Mouse (Mus musculus): ENCODE results near the gene Stau1.
"Not testable (repeated sequence)": the region's sequence is repeated elsewhere in the genome, so short reads cannot be mapped to it uniquely, and the experiment has no call there.

Stau1 gene

GRCm38 (mm10) chr2:166995796-166996532, at the start of gene Stau1:
Gene Stau1, minus strand, starts transcription at chr2:166996299.
- peak; percentile 96 for DNase-seq (ENCODE audit: low spot score)

GRCm38 (mm10) chr2:167043400-167044121, 47.5 kb upstream of the Stau1 start:
- no peak for DNase-seq (ENCODE audit: low spot score)

DNA sequence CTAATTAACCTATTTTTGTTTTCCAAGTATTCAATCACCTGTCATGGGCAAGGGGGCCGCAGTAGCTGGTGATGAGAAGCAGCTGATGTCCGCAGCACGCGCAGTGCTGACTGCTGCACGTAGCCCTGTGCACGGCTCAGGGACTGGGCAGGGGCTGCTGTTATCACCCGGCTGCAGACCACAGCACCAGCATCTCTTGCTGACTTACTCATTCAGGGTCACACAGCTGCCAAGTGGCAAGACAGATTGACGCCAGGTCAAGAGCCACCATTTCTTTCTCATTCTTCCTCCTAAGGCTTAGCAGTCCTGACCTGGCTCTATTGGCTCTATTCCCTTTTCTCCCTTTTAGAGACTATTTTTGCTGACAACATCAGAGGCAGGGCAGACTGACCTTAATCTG, 43.3 kb upstream of the Stau1 start:
- no peak for DNase-seq (ENCODE audit: low spot score)

GRCm38 (mm10) chr2:167038716-167039115, 42.6 kb upstream of the Stau1 start:
- DNase-seq (ENCODE audit: low spot score) = no peak

DNA sequence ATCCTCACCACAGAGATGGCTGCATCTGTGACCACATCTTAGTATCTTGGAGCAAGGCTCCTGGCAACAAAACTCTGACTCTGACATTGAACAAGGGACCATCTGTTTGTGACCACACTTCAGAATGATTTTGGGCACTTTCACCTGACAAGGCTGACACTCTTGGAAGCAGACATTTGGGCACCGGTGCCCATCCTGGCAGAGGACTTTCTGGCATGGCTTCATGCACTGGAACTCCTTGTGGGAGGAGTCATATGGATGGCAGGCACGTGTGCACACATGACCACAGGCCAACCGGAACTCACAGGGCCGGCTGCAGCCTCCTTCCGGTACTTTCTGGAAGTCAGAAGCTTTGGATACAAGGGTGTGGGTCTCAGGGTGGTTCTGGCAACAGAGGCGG, 42.2 kb upstream of the Stau1 start:
- DNase-seq (ENCODE audit: low spot score) = no peak

DNA sequence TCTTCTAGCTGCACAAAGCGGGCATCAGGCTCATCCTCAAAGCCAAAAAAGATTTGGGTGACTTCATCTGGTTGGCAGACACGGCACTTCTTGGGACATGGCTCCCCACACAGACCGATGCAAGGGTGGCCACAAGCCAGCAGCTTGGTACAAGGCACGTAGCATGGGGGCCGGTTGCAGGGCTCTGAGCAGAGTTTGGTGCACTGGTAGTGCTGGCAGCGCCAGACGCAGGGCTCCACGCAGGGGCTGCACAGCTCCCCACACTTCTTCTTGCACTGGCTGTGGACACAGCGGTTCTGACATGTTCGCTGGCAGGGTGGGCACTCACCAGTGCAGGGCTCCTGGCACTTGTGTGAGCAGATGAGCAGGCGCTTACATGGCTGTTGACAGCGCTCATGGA, 41.6 kb upstream of the Stau1 start:
- DNase-seq (ENCODE audit: low spot score) = no peak

GRCm38 (mm10) chr2:167030507-167030906, 34.4 kb upstream of the Stau1 start:
- no peak for DNase-seq (ENCODE audit: low spot score)

DNA sequence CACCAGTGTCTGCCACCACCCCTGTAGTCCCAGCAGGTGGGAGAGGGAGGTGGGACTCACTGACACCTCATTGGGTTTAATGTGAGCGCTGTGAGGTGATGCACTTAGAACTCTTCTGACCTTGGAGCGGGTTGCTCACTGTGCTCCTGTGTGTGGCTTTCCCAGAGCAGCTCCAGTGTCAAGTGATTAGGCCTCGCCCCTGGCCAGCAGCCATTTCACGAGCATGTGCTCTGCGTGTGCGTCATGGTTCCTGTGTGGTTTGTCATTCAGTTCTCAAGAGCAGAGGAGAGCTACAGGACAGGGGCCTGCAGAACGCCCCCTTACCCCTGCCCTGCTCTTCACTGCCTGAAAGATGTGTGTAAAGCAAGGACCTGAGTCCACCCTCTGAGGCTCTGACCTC, 32.5 kb upstream of the Stau1 start:
- peak; percentile 35 for DNase-seq (ENCODE audit: low spot score)

GRCm38 (mm10) chr2:167019396-167019795, 23.3 kb upstream of the Stau1 start:
- DNase-seq (ENCODE audit: low spot score) = no peak

DNA sequence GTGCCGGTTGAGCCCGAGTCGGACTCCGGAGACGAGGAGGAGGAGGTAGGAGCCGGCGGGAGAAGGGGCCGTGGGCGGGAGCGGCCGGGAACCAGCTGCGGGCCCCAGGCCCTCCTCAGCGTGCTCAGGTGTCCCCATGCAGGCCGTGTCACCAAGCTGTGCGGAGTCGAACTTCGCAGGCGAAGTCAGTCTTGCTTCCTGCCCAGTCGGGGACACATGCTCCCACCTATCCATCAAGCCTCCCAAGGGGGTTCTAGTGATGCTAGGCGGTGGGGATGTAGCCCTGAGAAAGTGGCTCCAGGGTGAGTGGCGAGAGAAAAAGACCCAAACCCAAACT, 19.3 kb upstream of the Stau1 start:
- DNase-seq (ENCODE audit: low spot score) = no peak

- DNase-seq (ENCODE audit: low spot score) = peak; percentile 96
Measured at GRCm38 (mm10) chr2:167014702-167015381, 18.7 kb upstream of the Stau1 start, which contains the start of gene Ddx27. Gene Ddx27, plus strand, starts transcription at chr2:167015193.

DNA sequence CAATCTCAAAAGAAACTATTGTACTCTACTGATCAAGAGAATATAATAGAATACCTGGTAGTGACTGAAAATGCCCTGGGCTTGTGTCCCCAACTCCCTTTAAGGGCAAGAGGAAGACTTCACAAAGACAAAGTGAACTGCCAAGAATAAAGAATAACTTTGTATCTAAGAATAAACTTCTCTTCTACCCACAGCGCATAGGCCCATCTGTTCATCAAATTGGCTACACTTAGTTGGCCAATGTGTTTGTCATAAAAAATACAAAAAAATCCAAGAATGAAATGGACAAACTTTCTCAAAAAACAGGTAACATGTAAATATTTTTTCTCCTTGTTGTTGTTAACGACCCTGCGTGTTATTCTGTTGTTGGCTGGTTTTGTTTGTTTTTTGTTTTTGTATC, 14.4 kb upstream of the Stau1 start:
- no peak for DNase-seq (ENCODE audit: low spot score)

GRCm38 (mm10) chr2:167009483-167009882, 13.4 kb upstream of the Stau1 start:
- no peak for DNase-seq (ENCODE audit: low spot score)

DNA sequence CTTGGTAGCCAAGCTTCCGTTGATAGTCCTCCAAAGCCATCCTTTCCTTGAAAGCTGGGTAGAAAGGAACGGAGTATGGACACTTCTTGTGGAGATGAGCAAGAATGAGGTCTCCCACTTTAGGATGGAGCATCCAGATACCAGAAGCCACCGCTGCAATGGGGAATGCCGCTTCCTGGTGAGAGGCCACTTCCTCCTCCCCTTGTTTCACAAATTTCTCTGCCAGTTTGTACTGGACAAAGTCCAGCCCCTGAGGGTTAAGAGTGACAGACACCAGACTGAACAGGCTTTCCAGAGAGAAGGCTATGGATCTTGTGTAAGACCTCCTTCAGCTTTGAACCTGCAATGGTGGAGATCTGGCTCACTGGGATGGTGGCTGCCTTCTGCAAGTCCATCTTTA, 11.5 kb upstream of the Stau1 start:
- not testable (repeated sequence) for DNase-seq (ENCODE audit: low spot score)

GRCm38 (mm10) chr2:167007001-167007491, 10.9 kb upstream of the Stau1 start:
- DNase-seq (ENCODE audit: low spot score) = no peak

DNA sequence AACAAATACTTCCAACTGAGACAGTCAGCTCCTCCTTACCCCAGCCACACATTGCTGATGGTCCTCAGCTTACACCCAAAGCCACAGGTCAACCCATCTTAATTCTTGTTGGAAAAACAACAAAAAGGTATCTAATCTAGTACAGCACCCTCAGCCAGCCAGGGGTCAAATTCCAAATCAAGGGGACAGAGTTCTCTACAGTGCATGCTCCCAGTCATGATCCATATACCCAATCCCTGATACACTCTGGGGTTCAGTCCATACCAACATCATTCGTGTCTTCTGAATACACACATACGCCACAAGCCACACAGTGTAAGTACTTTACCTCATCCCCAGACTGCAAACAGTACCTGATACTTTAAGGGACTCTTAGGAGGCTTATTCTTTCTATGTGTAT, 10.3 kb upstream of the Stau1 start:
- DNase-seq (ENCODE audit: low spot score) = no peak

- peak; percentile 68 for DNase-seq (ENCODE audit: low spot score)
Measured at GRCm38 (mm10) chr2:167004099-167004854, 8.2 kb upstream of the Stau1 start.

DNA sequence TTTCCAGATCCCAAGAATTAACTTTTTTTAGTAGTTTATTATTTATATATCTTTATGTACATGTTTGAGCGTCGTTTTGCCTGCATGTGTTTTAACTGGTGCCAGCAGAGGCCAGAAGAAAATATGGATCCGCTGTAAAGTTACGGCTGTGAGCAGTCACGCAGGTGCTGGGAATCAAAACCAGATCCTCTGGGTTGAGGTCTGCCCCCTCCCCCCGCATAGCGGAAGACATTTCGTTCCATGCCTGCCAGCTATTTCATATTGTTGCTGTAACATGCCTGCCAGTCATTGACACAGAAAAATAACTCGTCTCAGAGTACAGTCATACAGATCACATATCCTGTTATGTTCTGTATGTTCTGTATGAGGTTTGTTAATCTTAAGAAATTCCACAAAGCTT, 5.4 kb upstream of the Stau1 start:
- no peak for DNase-seq (ENCODE audit: low spot score)

DNA sequence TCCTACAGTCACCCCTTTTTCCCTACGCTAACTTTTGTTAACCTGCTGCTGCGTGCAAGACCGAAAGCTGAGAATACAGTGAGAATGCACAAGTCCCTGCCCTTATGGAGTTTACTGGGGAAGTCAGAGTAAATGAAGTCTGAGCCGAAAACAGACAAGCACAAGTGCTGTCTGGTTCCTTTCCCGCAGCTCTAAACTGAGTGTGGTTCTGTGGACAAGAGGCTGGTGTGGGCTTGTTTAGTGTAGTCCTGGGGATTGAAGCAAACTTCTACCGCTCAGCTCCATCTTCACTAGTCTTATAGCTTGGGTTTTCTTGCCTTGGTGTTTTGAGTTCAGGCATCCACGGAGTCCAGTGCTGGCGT, 415 bp upstream of the Stau1 start:
- DNase-seq (ENCODE audit: low spot score) = no peak

DNA sequence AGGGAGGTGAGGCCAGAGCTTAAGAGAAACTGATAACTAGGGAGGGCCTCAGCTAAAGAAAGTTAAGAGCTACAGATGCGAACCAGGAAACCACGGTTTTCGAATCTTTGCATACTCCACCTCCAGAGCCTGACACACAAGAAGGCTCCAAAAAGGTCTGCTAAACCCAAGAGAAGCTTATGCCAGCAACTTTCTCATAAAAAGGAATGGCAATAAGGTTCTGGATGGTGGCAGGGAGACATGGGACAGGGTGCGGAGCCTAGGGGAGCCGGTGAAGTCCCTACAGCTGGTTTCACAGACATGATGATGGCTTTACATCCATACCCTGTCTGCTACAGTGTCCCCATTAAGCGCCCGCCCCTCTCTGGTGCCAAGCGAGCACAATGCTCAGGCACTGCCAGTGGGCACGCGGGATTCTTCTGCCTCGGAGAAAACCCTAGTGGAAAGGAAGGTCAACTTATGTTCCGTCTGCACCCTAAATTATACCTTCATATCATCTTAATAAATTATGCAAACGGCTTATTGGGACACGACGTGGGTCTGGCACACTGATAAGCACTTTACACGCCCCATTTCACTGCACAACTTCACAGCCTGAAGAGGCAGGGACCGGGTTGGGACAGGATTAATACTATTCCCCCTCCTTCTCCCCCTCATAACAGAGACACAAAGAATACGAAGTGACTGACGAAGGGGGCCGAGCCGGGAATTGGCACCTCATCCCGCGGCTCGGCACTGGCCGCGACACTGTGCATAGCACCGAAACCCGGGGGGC, 891 bp downstream of the Stau1 start:
- no peak for DNase-seq (ENCODE audit: low spot score)

- no peak for DNase-seq (ENCODE audit: low spot score)
Measured at GRCm38 (mm10) chr2:166991945-166992344, 4.2 kb downstream of the Stau1 start.

- no peak for DNase-seq (ENCODE audit: low spot score)
Measured at GRCm38 (mm10) chr2:166990861-166991260, 5.2 kb downstream of the Stau1 start.

Data from testis, postnatal 10 days (tissue).